Mouse (Mus musculus) hindbrain, embryonic 11.5 days (tissue): ENCODE data around the gene Zrsr2. TPM values are rescaled to one million over a fixed set of nuclear protein-coding genes. Genes with fewer than 3 reads are reported as not detected.

ENCODE experiments used
- ATAC-seq: fragments of 200-750 bp; cut with Nextera tagmentation; 2 replicates; pipeline ENCODE4 v1.8.0; 2017; ENCODE audit warnings: mild to moderate bottlenecking, moderate TSS enrichment, moderate library complexity; ENCODE audit not compliant: low FRiP score
- DNase-seq: peaks from one replicate; pipeline ENCODE4 v3.0.0-alpha.2; 2015; ENCODE audit warnings: low spot score
- H3K27ac ChIP-seq: fragments of 300-500 bp; sonication (generic); 2 replicates; pipeline ENCODE4 v1.5.1; 2014; ENCODE audit warnings: mild to moderate bottlenecking, low read depth, low read length
- H3K27me3 ChIP-seq: fragments of 300-500 bp; sonication (generic); 2 replicates; pipeline ENCODE4 v1.6.1; 2014; ENCODE audit warnings: mild to moderate bottlenecking, low read length, moderate library complexity, mixed read lengths; ENCODE audit not compliant: control insufficient read depth, insufficient read depth
- H3K36me3 ChIP-seq: fragments of 300-500 bp; sonication (generic); 2 replicates; pipeline ENCODE4 v1.6.1; 2014; ENCODE audit warnings: mild to moderate bottlenecking, low read length, moderate library complexity, mixed read lengths; ENCODE audit not compliant: control insufficient read depth, insufficient read depth
- H3K4me1 ChIP-seq: fragments of 300-500 bp; sonication (generic); replicated peaks from 2 replicates; pipeline ENCODE4 v1.6.1; 2014; ENCODE audit warnings: low read length, mixed read lengths; ENCODE audit not compliant: control insufficient read depth, insufficient read depth
- H3K4me2 ChIP-seq: fragments of 300-500 bp; sonication (generic); replicated peaks from 2 replicates; pipeline ENCODE4 v1.6.1; 2014; ENCODE audit warnings: mild to moderate bottlenecking, low read depth, low read length
- H3K4me3 ChIP-seq: fragments of 300-500 bp; sonication (generic); 2 replicates; pipeline ENCODE4 v1.5.1; 2014; ENCODE audit warnings: low read depth, low read length
- H3K9ac ChIP-seq: fragments of 300-500 bp; sonication (generic); 2 replicates; pipeline ENCODE4 v1.6.1; 2014; ENCODE audit warnings: low read depth, low read length
- H3K9me3 ChIP-seq: fragments of 300-500 bp; sonication (generic); 2 replicates; pipeline ENCODE4 v1.6.1; 2016; ENCODE audit warnings: low read length; ENCODE audit not compliant: control insufficient read depth
- WGBS: fragments of 180-500 bp; shearing (Covaris S2); extraction: QIAGEN DNeasy Blood & Tissue Kit; methylation state at CpG from one replicate; pipeline ENCODE4 v1.1.7; 2014; 5-methylcytosine and 5-hydroxymethylcytosine counted together
- polyA plus RNA-seq: library from polyadenylated mRNA; unstranded; fragments of >200 nt; fragmentation: Nextera tagmentation; extraction: Ambion mirVana; gene quantifications from 2 replicates; pipeline ENCODE4 v1.2.1, GENCODE M21; 2014

Gene Zrsr2
- polyA plus RNA-seq, 1 experiment from 2014 or later: 64.1 TPM

GRCm38 (mm10) chrX:163908003-163908336 lies 50.5 kb downstream of the Zrsr2 start:
- 31% methylated on average over 8 of the region's 8 CpGs for WGBS
- Histone ChIP-seq H3K27me3 (no peaks in the 10 kb centered on the region), H3K4me3 (peak overlapping the region; percentile 61), H3K9ac (peak overlapping the region; percentile 36; the same call in 1 of the 2 replicates), H3K27ac (peak overlapping the region; percentile 77; the same call in 1 of the 2 replicates), H3K9me3 (no peaks in the 10 kb centered on the region), H3K4me2 (peak overlapping the region; percentile 40), H3K36me3 (no peaks in the 10 kb centered on the region), H3K4me1 (no peaks in the 10 kb centered on the region)
- ATAC-seq (no peak), DNase-seq (peak; percentile 18)

GRCm38 (mm10) chrX:163906861-163907260 lies 51.6 kb downstream of the Zrsr2 start:
- no peak overlapping the region for H3K27ac ChIP-seq
- no peak overlapping the region for H3K4me2 ChIP-seq
- no peak for DNase-seq
- ATAC-seq: no peak
- no peaks in the 10 kb centered on the region for H3K36me3 ChIP-seq
- H3K9me3 ChIP-seq: no peaks in the 10 kb centered on the region
- no peaks in the 10 kb centered on the region for H3K27me3 ChIP-seq
- H3K4me3 ChIP-seq: no peak overlapping the region
- H3K4me1 ChIP-seq: no peaks in the 10 kb centered on the region
- no peak overlapping the region for H3K9ac ChIP-seq
- WGBS: 94% methylated on average over 2 of the region's 2 CpGs

- Histone ChIP-seq H3K9ac (no peak overlapping the region), H3K27me3 (no peaks in the 10 kb centered on the region), H3K4me3 (no peak overlapping the region), H3K9me3 (no peaks in the 10 kb centered on the region), H3K4me1 (no peaks in the 10 kb centered on the region), H3K27ac (no peak overlapping the region), H3K4me2 (no peak overlapping the region), H3K36me3 (no peaks in the 10 kb centered on the region)
- DNase-seq (no peak), ATAC-seq (no peak)
- 56% methylated on average over 5 of the region's 5 CpGs for WGBS
Measured at GRCm38 (mm10) chrX:163899431-163900020, 58.9 kb downstream of the Zrsr2 start.

GRCm38 (mm10) chrX:163897354-163897753 lies 61.1 kb downstream of the Zrsr2 start:
- no peak for ATAC-seq

GRCm38 (mm10) chrX:163885539-163885981 lies 72.9 kb downstream of the Zrsr2 start:
- Histone ChIP-seq H3K36me3 (no peaks in the 10 kb centered on the region), H3K4me1 (no peaks in the 10 kb centered on the region)
- 56% methylated on average over 4 of the region's 4 CpGs for WGBS

More at GRCm38 (mm10) chrX:163897354-163897753, 61.1 kb downstream of the Zrsr2 start:
- Histone ChIP-seq H3K4me2 (no peak overlapping the region), H3K27ac (no peak overlapping the region), H3K4me3 (no peak overlapping the region), H3K9me3 (no peaks in the 10 kb centered on the region), H3K27me3 (no peaks in the 10 kb centered on the region), H3K4me1 (no peaks in the 10 kb centered on the region), H3K36me3 (no peaks in the 10 kb centered on the region), H3K9ac (no peak overlapping the region)
- 72% methylated on average over 1 of the region's 1 CpGs for WGBS
- DNase-seq: no peak

More at GRCm38 (mm10) chrX:163885539-163885981, 72.9 kb downstream of the Zrsr2 start:
- H3K4me2 ChIP-seq: no peak overlapping the region
- no peak overlapping the region for H3K27ac ChIP-seq
- ATAC-seq (peak; percentile 54; the same call in 1 of the 2 replicates), DNase-seq (no peak)
- no peak overlapping the region for H3K4me3 ChIP-seq
- H3K27me3 ChIP-seq: no peaks in the 10 kb centered on the region; the same call in 1 of the 2 replicates
- no peak overlapping the region for H3K9ac ChIP-seq
- no peaks in the 10 kb centered on the region for H3K9me3 ChIP-seq

Other genes with a start within 250 kb of the Zrsr2 start
- gene Rnf138rt1, start 197.3 kb downstream of the Zrsr2 start, polyA plus RNA-seq: 0.42 and 0.50 TPM in 2 replicates
- gene Ap1s2, start 49.6 kb downstream of the Zrsr2 start, polyA plus RNA-seq: 52.4 and 56.3 TPM in 2 replicates
- 0.23 and 0.46 TPM in 2 replicates for gene Car5b, start 69.3 kb upstream of the Zrsr2 start, polyA plus RNA-seq
- 39.7 and 43.5 TPM in 2 replicates for gene Siah1b, start 117.8 kb upstream of the Zrsr2 start, polyA plus RNA-seq
- gene Cltrn, start 130.2 kb upstream of the Zrsr2 start, polyA plus RNA-seq: 0.43 and 1.0 TPM in 2 replicates
- gene Ace2, start 180.7 kb upstream of the Zrsr2 start, polyA plus RNA-seq: 0.22 and 0.88 TPM in 2 replicates